Mouse (Mus musculus): ENCODE data around the gene Olfr212.

DNA sequence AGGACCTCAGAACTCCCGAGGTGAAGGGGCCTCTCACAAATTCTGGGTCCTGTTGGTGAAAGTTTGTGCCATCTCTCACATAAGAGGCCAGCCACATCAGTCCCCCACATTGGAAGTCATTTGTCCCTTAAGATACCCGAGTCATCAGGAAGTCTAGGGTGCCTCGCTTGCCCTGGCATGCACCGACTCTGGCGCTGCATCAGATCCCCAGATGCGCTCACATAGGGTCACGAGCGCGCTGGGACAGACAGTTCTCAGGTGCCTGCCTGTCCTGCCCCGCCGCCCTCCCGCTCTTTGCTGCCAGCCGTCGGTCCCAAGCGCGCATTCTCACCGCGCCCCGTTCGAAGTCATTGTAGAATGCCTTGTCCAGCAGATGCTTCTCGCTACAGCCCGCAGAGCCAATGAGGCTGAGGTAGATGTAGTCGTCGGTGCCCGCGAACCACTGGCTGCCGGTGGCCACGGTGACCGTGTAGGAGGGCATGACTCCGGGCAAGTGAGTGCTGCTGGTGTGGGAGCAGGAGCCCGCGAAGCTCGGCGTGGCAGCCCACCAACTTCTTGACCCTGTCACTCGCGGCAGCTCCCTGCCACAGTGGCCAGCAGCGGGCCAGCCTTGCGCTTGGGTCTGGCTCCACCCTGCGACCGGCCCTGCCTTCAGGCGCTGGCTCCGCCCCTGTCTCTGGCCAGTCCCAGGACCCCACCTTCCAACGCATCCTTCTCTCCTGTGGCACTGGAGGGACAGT lies 45.6 kb upstream of the Olfr212 start, which contains the start of gene Alox5:
- TF ChIP-seq POLR2A (IDR thresholded peaks at IDR 0.05; ENCODE audit: extremely low read depth, insufficient read depth, low read length) (no peak), CTCF (IDR thresholded peaks at IDR 0.05; ENCODE audit: low read depth, low read length) (peak; percentile 18; the same call in 1 of the 2 replicates)

Data from liver, adult 2 months (tissue).